Mouse (Mus musculus) olfactory bulb, adult 2 months (tissue): ENCODE data around the gene Ppp2r3a.

Experiments
- CTCF ChIP-seq: fragments of 200-500 bp; IDR thresholded peaks from 2 replicates; pipeline ENCODE4 v1.5.1; 2012; ENCODE audit warnings: low read depth, mild to moderate bottlenecking, low read length, moderate library complexity; ENCODE audit not compliant: insufficient read depth
- POLR2A ChIP-seq: fragments of 200-500 bp; IDR thresholded peaks from 2 replicates; pipeline ENCODE4 v1.6.1; 2012; ENCODE audit warnings: mild to moderate bottlenecking, low read depth, low read length, moderate library complexity; ENCODE audit not compliant: insufficient read depth

DNA sequence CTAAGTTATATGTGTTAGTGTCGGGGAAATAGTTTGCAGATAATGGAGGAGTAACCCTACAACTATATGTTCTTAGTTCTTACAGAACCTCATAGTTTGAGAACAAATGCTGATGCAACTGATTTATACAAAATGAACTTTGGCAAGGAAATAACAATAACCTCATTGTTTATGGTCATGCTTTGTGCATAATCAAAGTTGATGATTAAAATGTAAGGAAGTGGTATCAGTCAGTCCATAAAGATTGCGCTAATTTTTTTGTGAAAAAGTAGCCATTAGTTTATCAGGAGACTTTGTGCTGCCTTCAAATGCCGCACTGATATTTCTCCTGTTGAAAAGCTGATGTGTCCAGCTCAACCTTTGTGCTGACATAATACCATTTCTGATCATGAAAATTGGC, 149.3 kb downstream of the Ppp2r3a start:
- TF ChIP-seq POLR2A (no peak), CTCF (no peak)
